Mouse (Mus musculus): ENCODE results near the gene Olfr231.

- TF ChIP-seq GATA1 (IDR thresholded peaks at IDR 0.05; ENCODE audit: borderline replicate concordance, low read length) (no peak), FLI1 (IDR thresholded peaks at IDR 0.05; ENCODE audit: low read length) (no peak)
These were observed 17.2 kb downstream of the Olfr231 start for GRCm38 (mm10) chr1:174103735-174104134.
